Mouse (Mus musculus): ENCODE data around the gene Cnpy2. TPM values are rescaled to one million over a fixed set of nuclear protein-coding genes. Genes with fewer than 3 reads are reported as not detected.

Gene Cnpy2
- polyA plus RNA-seq, 1 experiment from 2014 or later: 273 TPM

- WGBS: 58% methylated on average over 5 of the region's 6 CpGs
These were observed 47.8 kb downstream of the Cnpy2 start for GRCm38 (mm10) chr10:128370021-128370420.

GRCm38 (mm10) chr10:128370601-128371000, 48.3 kb downstream of the Cnpy2 start:
- Histone ChIP-seq H3K36me3 (ENCODE audit: control insufficient read depth, insufficient read depth) (no peaks in the 10 kb centered on the region), H3K9ac (ENCODE audit: low read depth, low read length) (no peak overlapping the region), H3K27ac (ENCODE audit: low read depth, low read length) (peak overlapping the region; percentile 50; the same call in 1 of the 2 replicates), H3K4me1 (replicated peaks; ENCODE audit: control insufficient read depth, insufficient read depth, low read length) (peaks cover 9% of the 10 kb centered on the region; the same call in 1 of the 2 replicates), H3K27me3 (replicated peaks; ENCODE audit: control insufficient read depth, insufficient read depth, low read length) (no peaks in the 10 kb centered on the region), H3K4me2 (replicated peaks; ENCODE audit: low read depth) (no peak overlapping the region; the same call in 1 of the 2 replicates), H3K4me3 (ENCODE audit: low read depth, low read length) (no peak overlapping the region), H3K9me3 (ENCODE audit: control insufficient read depth) (no peaks in the 10 kb centered on the region)
- ATAC-seq: peak; percentile 50
- 32% methylated on average over 4 of the region's 4 CpGs for WGBS
- no peak for TF ChIP-seq CTCF (IDR thresholded peaks at IDR 0.05; ENCODE audit: low read depth)

More at GRCm38 (mm10) chr10:128370021-128370420, 47.8 kb downstream of the Cnpy2 start:
- Histone ChIP-seq H3K4me1 (replicated peaks; ENCODE audit: control insufficient read depth, insufficient read depth, low read length) (peaks cover 9% of the 10 kb centered on the region; the same call in 1 of the 2 replicates), H3K9ac (ENCODE audit: low read depth, low read length) (no peak overlapping the region), H3K36me3 (ENCODE audit: control insufficient read depth, insufficient read depth) (no peaks in the 10 kb centered on the region; the same call in 1 of the 2 replicates), H3K4me2 (replicated peaks; ENCODE audit: low read depth) (no peak overlapping the region; the same call in 1 of the 2 replicates), H3K27me3 (replicated peaks; ENCODE audit: control insufficient read depth, insufficient read depth, low read length) (no peaks in the 10 kb centered on the region), H3K4me3 (ENCODE audit: low read depth, low read length) (no peak overlapping the region), H3K27ac (ENCODE audit: low read depth, low read length) (peak overlapping the region; percentile 50; the same call in 1 of the 2 replicates), H3K9me3 (ENCODE audit: control insufficient read depth) (no peaks in the 10 kb centered on the region)
- TF ChIP-seq CTCF (IDR thresholded peaks at IDR 0.05; ENCODE audit: low read depth): no peak
- ATAC-seq: no peak

- Histone ChIP-seq H3K4me1 (replicated peaks; ENCODE audit: control insufficient read depth, insufficient read depth, low read length) (peaks cover 9% of the 10 kb centered on the region; the same call in 1 of the 2 replicates), H3K27ac (ENCODE audit: low read depth, low read length) (no peak overlapping the region), H3K4me3 (ENCODE audit: low read depth, low read length) (no peak overlapping the region), H3K27me3 (replicated peaks; ENCODE audit: control insufficient read depth, insufficient read depth, low read length) (no peaks in the 10 kb centered on the region), H3K9ac (ENCODE audit: low read depth, low read length) (no peak overlapping the region), H3K9me3 (ENCODE audit: control insufficient read depth) (no peaks in the 10 kb centered on the region), H3K36me3 (ENCODE audit: control insufficient read depth, insufficient read depth) (no peaks in the 10 kb centered on the region), H3K4me2 (replicated peaks; ENCODE audit: low read depth) (no peak overlapping the region)
- no peak for ATAC-seq
- 82% methylated on average over 5 of the region's 5 CpGs for WGBS
- peak; percentile 45 for TF ChIP-seq CTCF (IDR thresholded peaks at IDR 0.05; ENCODE audit: low read depth)
These were observed 49.9 kb downstream of the Cnpy2 start for GRCm38 (mm10) chr10:128372142-128372541.

GRCm38 (mm10) chr10:128372989-128373748, 50.9 kb downstream of the Cnpy2 start:
- Histone ChIP-seq H3K4me2 (replicated peaks; ENCODE audit: low read depth) (no peak overlapping the region), H3K36me3 (ENCODE audit: control insufficient read depth, insufficient read depth) (peaks cover under 1% of the 10 kb centered on the region; the same call in 1 of the 2 replicates), H3K4me1 (replicated peaks; ENCODE audit: control insufficient read depth, insufficient read depth, low read length) (peaks cover 10% of the 10 kb centered on the region; the same call in 1 of the 2 replicates), H3K27me3 (replicated peaks; ENCODE audit: control insufficient read depth, insufficient read depth, low read length) (no peaks in the 10 kb centered on the region), H3K9me3 (ENCODE audit: control insufficient read depth) (no peaks in the 10 kb centered on the region), H3K9ac (ENCODE audit: low read depth, low read length) (no peak overlapping the region), H3K27ac (ENCODE audit: low read depth, low read length) (no peak overlapping the region), H3K4me3 (ENCODE audit: low read depth, low read length) (no peak overlapping the region)
- WGBS: 53% methylated on average over 6 of the region's 6 CpGs
- ATAC-seq: no peak
- TF ChIP-seq CTCF (IDR thresholded peaks at IDR 0.05; ENCODE audit: low read depth): no peak; the same call in 1 of the 2 replicates

- Histone ChIP-seq H3K4me2 (replicated peaks; ENCODE audit: low read depth) (no peak overlapping the region), H3K4me3 (ENCODE audit: low read depth, low read length) (no peak overlapping the region), H3K4me1 (replicated peaks; ENCODE audit: control insufficient read depth, insufficient read depth, low read length) (peaks cover 7% of the 10 kb centered on the region; the same call in 1 of the 2 replicates), H3K9me3 (ENCODE audit: control insufficient read depth) (no peaks in the 10 kb centered on the region), H3K9ac (ENCODE audit: low read depth, low read length) (no peak overlapping the region), H3K27ac (ENCODE audit: low read depth, low read length) (no peak overlapping the region), H3K27me3 (replicated peaks; ENCODE audit: control insufficient read depth, insufficient read depth, low read length) (no peaks in the 10 kb centered on the region), H3K36me3 (ENCODE audit: control insufficient read depth, insufficient read depth) (peaks cover 3% of the 10 kb centered on the region; the same call in 1 of the 2 replicates)
- WGBS: 80% methylated on average over 6 of the region's 6 CpGs
- ATAC-seq: no peak
- peak; percentile 49 for TF ChIP-seq CTCF (IDR thresholded peaks at IDR 0.05; ENCODE audit: low read depth)
These were observed 52.1 kb downstream of the Cnpy2 start for GRCm38 (mm10) chr10:128374393-128374792.

- TF ChIP-seq CTCF (IDR thresholded peaks at IDR 0.05; ENCODE audit: low read depth): no peak
- Histone ChIP-seq H3K27ac (ENCODE audit: low read depth, low read length) (no peak overlapping the region), H3K9me3 (ENCODE audit: control insufficient read depth) (no peaks in the 10 kb centered on the region), H3K4me3 (ENCODE audit: low read depth, low read length) (peak overlapping the region; percentile 69), H3K9ac (ENCODE audit: low read depth, low read length) (peak overlapping the region; percentile 81; the same call in 1 of the 2 replicates), H3K4me2 (replicated peaks; ENCODE audit: low read depth) (peak overlapping the region; percentile 93), H3K36me3 (ENCODE audit: control insufficient read depth, insufficient read depth) (peaks cover 7% of the 10 kb centered on the region; the same call in 1 of the 2 replicates), H3K4me1 (replicated peaks; ENCODE audit: control insufficient read depth, insufficient read depth, low read length) (0 out of 2 replicates have a peak, but pooled peaks cover 3% of the 10 kb centered on the region), H3K27me3 (replicated peaks; ENCODE audit: control insufficient read depth, insufficient read depth, low read length) (no peaks in the 10 kb centered on the region)
- 54% methylated on average over 4 of the region's 4 CpGs for WGBS
- no peak for ATAC-seq
These were observed 53.8 kb downstream of the Cnpy2 start for GRCm38 (mm10) chr10:128376099-128376454.

Data from intestine, postnatal 0 days (tissue).